Mouse (Mus musculus) small intestine, adult 2 months (tissue): ENCODE measurements at regions not wholly inside any gene's neighbourhood (a gene's known extent, or its start where the extent isn't known, plus 50 kb on each side); places are given as distances from the start of the nearest gene placed in this dataset.

Source experiments
- H3K27ac ChIP-seq: fragments of 200-500 bp; 2 replicates; pipeline ENCODE4 v1.5.1; 2012; ENCODE audit warnings: low read depth, low read length, control low read depth, inconsistent platforms; ENCODE audit not compliant: insufficient read depth
- H3K27me3 ChIP-seq: fragments of 200-500 bp; 2 replicates; pipeline ENCODE4 v1.6.1; 2012; ENCODE audit warnings: mild to moderate bottlenecking, moderate library complexity, low read length, inconsistent platforms; ENCODE audit not compliant: control insufficient read depth, insufficient read depth
- H3K36me3 ChIP-seq: fragments of 200-500 bp; 2 replicates; pipeline ENCODE4 v1.6.1; 2012; ENCODE audit warnings: mild to moderate bottlenecking, low read length, control low read depth, inconsistent platforms; ENCODE audit not compliant: control insufficient read depth, insufficient read depth
- H3K4me1 ChIP-seq: fragments of 200-500 bp; 2 replicates; pipeline ENCODE4 v1.6.1; 2012; ENCODE audit warnings: low read length, inconsistent platforms, mixed read lengths; ENCODE audit not compliant: control insufficient read depth, insufficient read depth, insufficient read length
- H3K4me3 ChIP-seq: fragments of 200-500 bp; 2 replicates; pipeline ENCODE4 v1.5.1; 2012; ENCODE audit warnings: low read depth, mild to moderate bottlenecking, control low read depth, inconsistent platforms, low read length, moderate library complexity
- CTCF ChIP-seq: fragments of 200-500 bp; IDR thresholded peaks from 2 replicates; pipeline ENCODE4 v1.5.1; 2012; ENCODE audit warnings: low read depth, mild to moderate bottlenecking, control low read depth, inconsistent platforms, low read length, moderate library complexity, mixed read lengths; ENCODE audit not compliant: insufficient replicate concordance, insufficient read length; ENCODE audit errors: extremely low read depth
- POLR2A ChIP-seq: fragments of 200-500 bp; IDR thresholded peaks from 2 replicates; pipeline ENCODE4 v1.6.1; 2012; ENCODE audit warnings: low read depth, mild to moderate bottlenecking, control low read depth, inconsistent platforms, low read length, moderate library complexity
- WGBS: fragments of 180-500 bp; shearing (Covaris S2); methylation state at CpG from one replicate; pipeline ENCODE4 v1.1.7; 2018; 5-methylcytosine and 5-hydroxymethylcytosine counted together

DNA sequence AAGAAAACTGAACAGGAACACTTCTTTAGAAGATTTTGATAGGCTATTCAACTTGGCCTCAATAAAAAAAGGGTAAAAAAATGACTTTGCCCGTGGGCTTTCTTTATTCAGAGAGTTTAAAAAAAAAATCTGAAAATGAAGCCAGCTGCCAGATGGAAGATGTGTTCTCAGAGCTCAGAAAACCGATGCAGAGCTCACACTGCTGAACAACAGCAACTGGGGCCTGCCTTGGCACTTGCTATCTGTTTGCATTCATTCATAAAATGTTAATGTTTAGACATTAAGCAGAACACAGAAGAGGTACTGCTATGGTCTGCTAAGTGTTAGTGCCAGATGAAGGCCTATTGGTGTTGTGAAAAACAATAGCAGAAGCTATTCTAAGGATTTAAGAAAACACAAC lies 173.8 kb upstream of the Smc2 start:
- H3K27ac ChIP-seq = no peak overlapping the region
- no peak overlapping the region for H3K4me3 ChIP-seq
- no peaks in the 10 kb centered on the region for H3K27me3 ChIP-seq
- no peak for TF ChIP-seq POLR2A
- TF ChIP-seq CTCF = no peak
- no peaks in the 10 kb centered on the region for H3K36me3 ChIP-seq
- WGBS = 32% methylated on average over 2 of the region's 2 CpGs
- H3K4me1 ChIP-seq = no peaks in the 10 kb centered on the region

DNA sequence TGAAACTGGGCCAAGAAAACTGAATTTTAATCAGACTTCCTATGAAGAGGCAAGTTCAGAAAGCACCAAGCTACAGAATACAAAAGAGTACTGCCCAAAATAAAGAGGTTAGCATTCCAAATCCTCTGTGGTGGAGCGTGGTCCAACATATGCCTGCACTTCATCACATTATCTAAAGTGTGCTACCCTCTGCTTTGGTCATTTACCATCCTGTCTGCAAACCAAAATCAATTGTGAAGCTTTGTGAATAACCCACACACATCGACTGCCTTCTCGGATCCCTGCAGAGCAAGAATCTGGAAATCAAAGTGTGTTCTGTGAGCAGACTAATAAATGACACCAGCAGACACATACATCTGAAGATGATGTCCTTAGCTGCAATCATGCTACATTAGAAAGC lies 156.6 kb upstream of the Smc2 start:
- Histone ChIP-seq H3K4me1 (no peaks in the 10 kb centered on the region), H3K36me3 (no peaks in the 10 kb centered on the region), H3K27ac (no peak overlapping the region), H3K4me3 (no peak overlapping the region), H3K27me3 (no peaks in the 10 kb centered on the region)
- TF ChIP-seq CTCF = no peak
- no peak for TF ChIP-seq POLR2A
- 67% methylated on average over 3 of the region's 3 CpGs for WGBS

DNA sequence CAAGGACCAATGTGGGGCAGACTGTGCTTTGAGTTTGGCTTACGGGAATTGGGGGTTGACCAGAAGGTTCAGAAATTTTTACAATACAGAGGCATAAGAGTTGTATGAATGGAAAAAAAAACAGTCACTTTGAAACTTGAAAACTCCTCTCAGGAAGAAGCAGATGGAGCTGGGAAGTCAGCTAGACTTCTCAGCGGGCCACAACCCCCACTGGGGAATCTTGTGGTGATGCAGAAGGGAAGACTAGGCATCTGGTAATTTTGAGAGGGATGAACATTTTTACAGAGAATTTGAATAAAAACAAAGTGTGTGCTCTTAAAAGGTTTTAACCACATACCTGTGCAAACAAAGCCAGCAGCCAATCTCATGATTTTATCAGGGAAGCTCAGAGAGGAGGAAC lies 154.1 kb upstream of the Smc2 start:
- 87% methylated on average over 2 of the region's 2 CpGs for WGBS

DNA sequence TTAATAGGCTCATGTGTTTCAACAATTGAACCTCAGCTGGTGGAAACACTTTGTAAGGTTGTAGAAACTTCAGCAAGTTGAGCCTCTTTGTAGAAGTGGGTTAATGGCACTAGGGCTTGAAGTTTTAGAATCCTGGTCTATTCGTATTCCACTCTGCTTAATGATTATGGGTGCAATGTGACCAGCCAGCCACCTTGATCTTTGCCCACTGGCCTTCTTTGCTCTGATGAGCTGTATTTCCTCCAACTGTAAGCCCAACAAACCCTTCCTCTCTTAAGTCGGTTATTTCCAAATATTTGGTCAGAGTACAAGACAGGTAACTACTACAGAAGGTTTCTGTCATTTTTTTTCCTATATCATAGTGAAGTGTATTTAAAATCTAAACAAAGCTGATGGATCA lies 145.4 kb upstream of the Smc2 start:
- no peak overlapping the region for H3K4me3 ChIP-seq
- H3K4me1 ChIP-seq = no peaks in the 10 kb centered on the region
- WGBS = 77% methylated on average over 2 of the region's 2 CpGs
- TF ChIP-seq CTCF (no peak), POLR2A (no peak)
- H3K27ac ChIP-seq = no peak overlapping the region
- no peaks in the 10 kb centered on the region for H3K27me3 ChIP-seq
- no peaks in the 10 kb centered on the region for H3K36me3 ChIP-seq

More for the DNA sequence above, 154.1 kb upstream of the Smc2 start:
- Histone ChIP-seq H3K4me1 (no peaks in the 10 kb centered on the region), H3K27ac (no peak overlapping the region), H3K27me3 (no peaks in the 10 kb centered on the region), H3K36me3 (no peaks in the 10 kb centered on the region), H3K4me3 (no peak overlapping the region)
- TF ChIP-seq CTCF (no peak), POLR2A (no peak)

DNA sequence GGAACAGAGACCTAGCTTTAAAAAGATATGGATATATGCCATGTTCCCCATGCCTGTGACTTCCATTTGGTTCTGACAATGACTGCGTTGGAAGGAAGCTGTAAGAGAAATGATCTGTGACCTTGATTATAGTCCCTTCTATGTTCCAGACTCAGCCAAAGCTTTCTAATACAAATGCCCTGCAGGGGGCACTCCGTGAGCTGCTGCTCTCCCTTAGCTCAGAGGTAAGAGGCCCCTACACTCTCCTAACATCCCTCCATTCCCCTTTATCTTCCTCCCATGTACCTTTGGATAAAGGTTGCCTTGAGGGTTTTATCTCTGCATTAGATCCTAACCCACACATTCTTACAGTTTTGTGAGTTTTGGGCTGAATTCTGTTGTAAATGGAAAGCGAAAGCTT lies 139.8 kb upstream of the Smc2 start:
- WGBS = 23% methylated on average over 3 of the region's 3 CpGs
- no peak overlapping the region for H3K4me3 ChIP-seq
- no peaks in the 10 kb centered on the region for H3K36me3 ChIP-seq
- H3K27ac ChIP-seq = no peak overlapping the region
- H3K27me3 ChIP-seq = no peaks in the 10 kb centered on the region
- H3K4me1 ChIP-seq = 0 out of 2 replicates have a peak, but pooled peaks cover 2% of the 10 kb centered on the region
- TF ChIP-seq CTCF (peak; percentile 25; the same call in 1 of the 2 replicates), POLR2A (no peak)

DNA sequence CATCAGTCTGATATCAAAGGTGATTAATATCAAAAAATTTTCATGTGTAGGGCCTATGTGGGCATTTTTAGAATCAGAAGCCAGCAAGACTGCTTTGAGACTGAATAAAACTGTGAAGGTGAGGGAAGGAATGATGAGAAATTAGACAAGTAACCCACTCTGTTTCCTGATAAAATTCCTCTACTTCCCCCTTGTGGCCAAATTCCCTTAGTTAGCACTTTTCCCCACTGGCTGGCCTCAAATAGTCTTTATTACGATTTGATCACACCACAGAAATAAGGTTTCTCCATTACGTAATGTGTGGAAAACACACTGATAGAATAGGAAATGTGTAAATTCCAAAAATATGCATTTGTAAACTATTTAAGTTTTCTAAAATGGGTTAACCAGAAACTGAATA lies 137.4 kb upstream of the Smc2 start:
- no peak overlapping the region for H3K27ac ChIP-seq
- H3K4me1 ChIP-seq = 0 out of 2 replicates have a peak, but pooled peaks cover 2% of the 10 kb centered on the region
- H3K27me3 ChIP-seq = no peaks in the 10 kb centered on the region
- TF ChIP-seq POLR2A = no peak
- TF ChIP-seq CTCF = no peak
- H3K36me3 ChIP-seq = no peaks in the 10 kb centered on the region
- WGBS = 62% methylated on average over 2 of the region's 2 CpGs
- no peak overlapping the region for H3K4me3 ChIP-seq

DNA sequence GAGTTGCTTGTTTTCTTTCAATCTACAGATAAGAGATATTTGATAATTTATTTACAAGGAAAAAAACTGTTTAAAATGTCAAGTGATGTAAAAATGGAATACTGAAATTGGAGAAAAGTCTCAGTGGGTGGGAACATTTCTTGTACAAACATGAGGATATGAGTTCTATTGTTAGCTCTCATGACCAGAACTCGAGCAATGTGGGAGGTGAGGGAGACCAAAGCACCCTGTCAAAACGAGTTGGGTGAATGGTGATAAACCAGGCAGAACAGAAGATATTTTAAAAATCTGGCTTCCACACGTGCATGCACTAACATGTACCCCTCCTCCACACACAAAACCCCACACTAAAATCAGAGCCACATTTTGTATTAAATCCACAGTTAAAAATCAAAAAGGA lies 114.7 kb upstream of the Smc2 start:
- no peak overlapping the region for H3K27ac ChIP-seq
- TF ChIP-seq POLR2A (no peak), CTCF (no peak)
- H3K36me3 ChIP-seq = no peaks in the 10 kb centered on the region
- H3K4me3 ChIP-seq = no peak overlapping the region
- no peaks in the 10 kb centered on the region for H3K4me1 ChIP-seq
- H3K27me3 ChIP-seq = no peaks in the 10 kb centered on the region
- 28% methylated on average over 3 of the region's 3 CpGs for WGBS
